Mouse (Mus musculus): ENCODE results near the gene L3mbtl1. TPM values are rescaled to one million over a fixed set of nuclear protein-coding genes. Genes with fewer than 3 reads are reported as not detected.
"Not testable (repeated sequence)": the region's sequence is repeated elsewhere in the genome, so short reads cannot be mapped to it uniquely, and the experiment has no call there.

The L3mbtl1 gene
- total RNA-seq (2014; rRNA removed) (6.5 and 10.4 TPM in 2 replicates), polyA plus RNA-seq (2015; fragmentation: Nextera tagmentation; extraction: Ambion mirVana) (1.6 and 3.4 TPM in 2 replicates)

- no peaks in the 10 kb centered on the region for H3K9me3 ChIP-seq (ENCODE audit: low read length)
- ATAC-seq (peak; percentile 81), DNase-seq (peak; percentile 70)
- 0 out of 2 replicates have a peak, but pooled peaks cover 4% of the 10 kb centered on the region for H3K4me1 ChIP-seq (ENCODE audit: insufficient read depth)
- H3K9ac ChIP-seq, result peak within 1 kb of the TSS; percentile 70
- peak within 1 kb of the TSS; percentile 87 for H3K4me2 ChIP-seq (ENCODE audit: low read depth)
- no peaks in the 10 kb centered on the region for H3K27me3 ChIP-seq (ENCODE audit: insufficient read depth, low read length)
- peak within 1 kb of the TSS; percentile 57; the same call in 1 of the 2 replicates for H3K27ac ChIP-seq (ENCODE audit: low read depth, low read length)
- WGBS, result under 1% methylated on average over 40 of the region's 40 CpGs
- peaks cover 28% of the 10 kb centered on the region for H3K36me3 ChIP-seq (ENCODE audit: insufficient read depth)
- TF ChIP-seq CTCF (IDR thresholded peaks at IDR 0.05; ENCODE audit: low read depth), result no peak
- peak within 1 kb of the TSS; percentile 55 for H3K4me3 ChIP-seq (ENCODE audit: low read depth, low read length)
Measured at GRCm38 (mm10) chr2:162943148-162943846, at the start of gene L3mbtl1. Gene L3mbtl1, plus strand, starts transcription at chr2:162943472.

GRCm38 (mm10) chr2:162899256-162899655 lies 44.0 kb upstream of the L3mbtl1 start:
- not testable (repeated sequence) for ATAC-seq; DNase-seq; H3K4me1 ChIP-seq (ENCODE audit: insufficient read depth); H3K4me3 ChIP-seq (ENCODE audit: low read depth, low read length); H3K27ac ChIP-seq (ENCODE audit: low read depth, low read length); H3K9me3 ChIP-seq (ENCODE audit: low read length); H3K27me3 ChIP-seq (ENCODE audit: insufficient read depth, low read length); H3K4me2 ChIP-seq (ENCODE audit: low read depth); H3K9ac ChIP-seq; H3K36me3 ChIP-seq (ENCODE audit: insufficient read depth)
- 92% methylated on average over 19 of the region's 20 CpGs for WGBS

- Histone ChIP-seq H3K4me3 (ENCODE audit: low read depth, low read length) (no peak overlapping the region), H3K27me3 (ENCODE audit: insufficient read depth, low read length) (no peaks in the 10 kb centered on the region), H3K36me3 (ENCODE audit: insufficient read depth) (no peaks in the 10 kb centered on the region), H3K9ac (no peak overlapping the region), H3K9me3 (ENCODE audit: low read length) (no peaks in the 10 kb centered on the region), H3K4me1 (ENCODE audit: insufficient read depth) (0 out of 2 replicates have a peak, but pooled peaks cover 7% of the 10 kb centered on the region), H3K4me2 (ENCODE audit: low read depth) (no peak overlapping the region), H3K27ac (ENCODE audit: low read depth, low read length) (no peak overlapping the region)
- DNase-seq (no peak), ATAC-seq (no peak)
- WGBS, result 48% methylated on average over 12 of the region's 12 CpGs
- TF ChIP-seq CTCF (IDR thresholded peaks at IDR 0.05; ENCODE audit: low read depth), result no peak
Measured at GRCm38 (mm10) chr2:162899880-162900589, 43.2 kb upstream of the L3mbtl1 start.

- Histone ChIP-seq H3K9ac (no peak overlapping the region), H3K36me3 (ENCODE audit: insufficient read depth) (no peaks in the 10 kb centered on the region), H3K9me3 (ENCODE audit: low read length) (no peaks in the 10 kb centered on the region), H3K4me1 (ENCODE audit: insufficient read depth) (0 out of 2 replicates have a peak, but pooled peaks cover 7% of the 10 kb centered on the region), H3K4me3 (ENCODE audit: low read depth, low read length) (no peak overlapping the region), H3K27me3 (ENCODE audit: insufficient read depth, low read length) (no peaks in the 10 kb centered on the region), H3K4me2 (ENCODE audit: low read depth) (no peak overlapping the region), H3K27ac (ENCODE audit: low read depth, low read length) (no peak overlapping the region)
- WGBS, result 14% methylated on average over 2 of the region's 2 CpGs
- no peak for ATAC-seq
- TF ChIP-seq CTCF (IDR thresholded peaks at IDR 0.05; ENCODE audit: low read depth), result no peak
- peak; percentile 32 for DNase-seq
Measured at GRCm38 (mm10) chr2:162900590-162900916, 42.7 kb upstream of the L3mbtl1 start.

GRCm38 (mm10) chr2:162905902-162906301 lies 37.4 kb upstream of the L3mbtl1 start:
- H3K27ac ChIP-seq (ENCODE audit: low read depth, low read length), result no peak overlapping the region
- no peak overlapping the region for H3K4me3 ChIP-seq (ENCODE audit: low read depth, low read length)
- H3K36me3 ChIP-seq (ENCODE audit: insufficient read depth), result no peaks in the 10 kb centered on the region
- DNase-seq (no peak), ATAC-seq (no peak)
- H3K4me2 ChIP-seq (ENCODE audit: low read depth), result no peak overlapping the region
- H3K9me3 ChIP-seq (ENCODE audit: low read length), result no peaks in the 10 kb centered on the region
- no peaks in the 10 kb centered on the region for H3K27me3 ChIP-seq (ENCODE audit: insufficient read depth, low read length)
- no peaks in the 10 kb centered on the region for H3K4me1 ChIP-seq (ENCODE audit: insufficient read depth)
- no peak for TF ChIP-seq CTCF (IDR thresholded peaks at IDR 0.05; ENCODE audit: low read depth)
- WGBS, result 90% methylated on average over 4 of the region's 4 CpGs
- no peak overlapping the region for H3K9ac ChIP-seq

GRCm38 (mm10) chr2:162908052-162908491 lies 35.2 kb upstream of the L3mbtl1 start:
- no peak for DNase-seq
- Histone ChIP-seq H3K4me1 (ENCODE audit: insufficient read depth) (no peaks in the 10 kb centered on the region), H3K4me3 (ENCODE audit: low read depth, low read length) (no peak overlapping the region), H3K36me3 (ENCODE audit: insufficient read depth) (no peaks in the 10 kb centered on the region), H3K9ac (no peak overlapping the region), H3K9me3 (ENCODE audit: low read length) (no peaks in the 10 kb centered on the region), H3K27me3 (ENCODE audit: insufficient read depth, low read length) (no peaks in the 10 kb centered on the region), H3K27ac (ENCODE audit: low read depth, low read length) (no peak overlapping the region), H3K4me2 (ENCODE audit: low read depth) (peak overlapping the region; percentile 31; the same call in 1 of the 2 replicates)
- WGBS, result 34% methylated on average over 16 of the region's 16 CpGs
- ATAC-seq, result peak; percentile 66; the same call in 1 of the 2 replicates
- TF ChIP-seq CTCF (IDR thresholded peaks at IDR 0.05; ENCODE audit: low read depth), result peak; percentile 46

GRCm38 (mm10) chr2:162914040-162914439 lies 29.2 kb upstream of the L3mbtl1 start:
- no peak overlapping the region for H3K9ac ChIP-seq
- no peaks in the 10 kb centered on the region for H3K36me3 ChIP-seq (ENCODE audit: insufficient read depth)
- ATAC-seq (no peak), DNase-seq (no peak)
- no peak overlapping the region for H3K27ac ChIP-seq (ENCODE audit: low read depth, low read length)
- H3K4me2 ChIP-seq (ENCODE audit: low read depth), result no peak overlapping the region
- no peaks in the 10 kb centered on the region for H3K4me1 ChIP-seq (ENCODE audit: insufficient read depth)
- 68% methylated on average over 3 of the region's 3 CpGs for WGBS
- no peaks in the 10 kb centered on the region for H3K9me3 ChIP-seq (ENCODE audit: low read length)
- H3K27me3 ChIP-seq (ENCODE audit: insufficient read depth, low read length), result no peaks in the 10 kb centered on the region
- no peak overlapping the region for H3K4me3 ChIP-seq (ENCODE audit: low read depth, low read length)
- no peak for TF ChIP-seq CTCF (IDR thresholded peaks at IDR 0.05; ENCODE audit: low read depth)
